Mouse (Mus musculus) layer of hippocampus, postnatal 25 days (tissue): Measurements from ENCODE around the gene Tpk1. TPM values are rescaled to one million over a fixed set of nuclear protein-coding genes. Genes with fewer than 3 reads are reported as not detected.
"Not testable (repeated sequence)": the region's sequence is repeated elsewhere in the genome, so short reads cannot be mapped to it uniquely, and the experiment has no call there.

ENCODE experiments used
- DNase-seq, 2 experiments: peaks; one replicate each; pipeline ENCODE4 v3.0.0; 2022; ENCODE audit warnings: mixed read lengths in 2 of 2, low spot score in 1 of 2; ENCODE audit errors: extremely low spot score in 1 of 2
- total RNA-seq, 2 experiments: library from RNA; stranded (reverse); gene quantifications; 2 replicates each; pipeline ENCODE4 v1.2.3; 2021

Gene Tpk1
- total RNA-seq, 2 experiments from 2014 or later: 2.1 to 3.2 TPM

- no peak for DNase-seq
These were observed 134.1 kb downstream of the Tpk1 start for GRCm38 (mm10) chr6:43531996-43532395.

GRCm38 (mm10) chr6:43528996-43529395, 137.1 kb downstream of the Tpk1 start:
- no peak for DNase-seq

DNA sequence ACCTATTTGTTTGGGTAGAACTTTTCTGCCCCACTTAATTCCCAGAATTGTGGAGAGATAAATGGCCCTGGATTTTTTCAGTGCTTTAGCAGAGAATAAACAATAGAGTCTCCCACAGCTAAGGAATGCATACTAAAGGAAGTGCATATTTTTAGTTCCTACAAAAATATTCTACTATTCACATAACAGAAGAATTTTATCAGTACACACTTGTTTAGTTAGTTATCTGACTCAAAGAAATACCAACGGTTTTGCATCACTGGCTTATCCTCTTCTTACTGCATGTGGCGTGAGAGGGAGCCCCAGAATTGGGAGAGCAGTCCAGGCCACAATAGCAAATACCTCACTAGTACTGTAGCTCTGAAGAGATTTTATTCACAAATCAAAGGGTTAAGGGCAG, 141.1 kb downstream of the Tpk1 start:
- no peak for DNase-seq

- no peak for DNase-seq
These were observed 144.0 kb downstream of the Tpk1 start for GRCm38 (mm10) chr6:43522046-43522445.

DNA sequence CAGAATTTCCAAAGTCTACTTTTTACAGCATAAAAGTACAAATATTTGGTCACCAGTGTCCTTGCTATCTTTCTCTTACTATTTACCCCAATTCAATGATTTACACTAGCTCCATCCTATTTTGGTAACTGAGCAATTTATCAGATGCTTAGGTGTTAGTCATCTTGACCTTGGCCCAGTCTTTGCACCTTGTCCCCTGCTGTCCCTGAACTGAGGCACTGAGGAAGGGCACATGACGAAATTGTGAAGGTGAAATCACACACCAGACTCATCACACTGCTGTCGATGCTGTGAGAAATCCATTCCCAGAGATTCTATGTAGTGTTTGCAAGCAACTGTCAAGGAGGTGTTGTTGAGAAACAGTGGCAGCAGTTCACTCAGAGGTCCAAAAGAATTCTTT, 145.9 kb downstream of the Tpk1 start:
- DNase-seq: no peak

- no peak for DNase-seq
These were observed 147.7 kb downstream of the Tpk1 start for GRCm38 (mm10) chr6:43518378-43518777.

DNA sequence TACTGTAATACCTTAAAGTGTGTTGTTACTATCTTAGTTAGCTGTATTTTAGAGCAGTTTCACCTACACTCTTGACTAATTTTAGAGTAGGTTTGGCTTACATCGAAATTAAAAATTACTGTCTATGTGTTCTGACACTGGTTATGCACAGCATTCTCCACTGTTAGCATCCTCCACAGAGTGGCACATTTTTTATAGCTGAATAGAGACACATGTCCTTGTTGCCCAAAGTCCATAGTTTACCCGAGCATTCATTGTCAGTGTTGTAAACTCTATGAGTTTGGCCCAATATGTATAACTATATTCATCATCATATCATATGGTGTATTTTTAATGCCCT, 148.8 kb downstream of the Tpk1 start:
- no peak for DNase-seq

GRCm38 (mm10) chr6:43516593-43517315, 149.3 kb downstream of the Tpk1 start:
- DNase-seq: no peak

GRCm38 (mm10) chr6:43506686-43507385, 159.2 kb downstream of the Tpk1 start:
- not testable (repeated sequence) for DNase-seq

DNA sequence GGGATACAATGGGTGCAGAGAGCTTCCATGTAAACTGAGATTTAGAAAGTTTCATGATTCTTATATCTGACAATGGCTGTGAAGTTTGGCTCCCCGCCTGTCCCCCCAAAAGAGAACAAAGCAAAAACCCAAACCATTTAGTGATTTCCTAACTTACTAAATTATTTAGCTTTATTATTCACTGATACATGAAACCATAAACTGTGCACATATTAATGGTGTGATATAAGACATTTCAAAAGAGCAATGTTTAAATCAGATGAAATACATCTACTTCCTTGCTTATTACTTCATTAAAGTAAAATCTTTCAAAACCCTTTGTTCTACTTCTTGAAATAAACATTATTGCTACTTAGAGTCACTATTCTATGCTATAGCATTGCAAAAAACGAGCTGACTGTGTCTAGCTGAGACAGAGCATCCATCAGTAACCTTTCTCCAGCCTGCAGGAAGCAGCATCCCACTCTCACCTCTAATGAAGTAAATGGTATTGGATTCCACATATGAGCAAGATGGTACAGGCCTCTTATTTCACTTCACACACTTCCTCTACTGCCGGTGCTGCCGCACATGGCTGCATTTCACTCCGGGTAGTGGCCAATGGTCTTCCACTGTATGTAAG, 161.4 kb downstream of the Tpk1 start:
- no peak for DNase-seq

- no peak for DNase-seq
These were observed 173.7 kb downstream of the Tpk1 start for GRCm38 (mm10) chr6:43492367-43492766.

DNA sequence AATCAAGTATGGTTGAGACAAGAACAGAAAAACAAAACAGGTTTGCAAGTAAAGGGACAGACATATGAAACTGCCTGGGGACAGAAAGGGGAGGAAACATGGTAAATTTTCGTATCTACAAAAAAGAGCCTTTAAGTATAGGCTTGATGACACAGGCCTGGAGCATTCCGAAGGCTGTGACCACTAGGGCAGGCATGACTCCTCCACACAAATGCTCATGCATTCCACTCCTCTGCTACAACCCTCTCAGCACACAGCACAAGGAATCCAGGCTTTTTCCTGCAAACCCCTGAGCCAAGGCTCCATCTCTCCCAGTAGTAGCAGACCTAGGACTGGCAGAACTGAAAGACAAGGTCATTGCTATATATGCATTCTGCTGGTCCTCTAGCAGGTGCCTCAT, 179.4 kb downstream of the Tpk1 start:
- DNase-seq: no peak

DNA sequence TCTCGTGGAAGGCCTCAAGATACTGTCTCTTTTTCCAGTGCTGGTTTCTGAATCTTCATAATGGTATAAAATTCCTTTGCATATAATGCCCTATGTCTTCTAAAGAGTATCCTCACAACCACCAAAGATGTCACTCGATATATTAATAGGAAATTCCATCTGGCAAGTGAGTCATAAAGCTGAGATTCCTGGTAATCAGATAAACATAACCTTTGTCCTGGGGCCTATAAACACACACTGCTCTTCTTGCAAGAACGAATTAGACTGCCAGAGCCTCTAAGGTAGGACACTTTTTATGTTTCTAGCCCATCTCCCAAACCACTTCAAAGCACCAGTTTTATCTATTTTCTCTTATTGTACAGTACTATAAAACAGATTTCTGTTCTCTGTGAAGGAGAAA, 185.4 kb downstream of the Tpk1 start:
- no peak for DNase-seq

DNA sequence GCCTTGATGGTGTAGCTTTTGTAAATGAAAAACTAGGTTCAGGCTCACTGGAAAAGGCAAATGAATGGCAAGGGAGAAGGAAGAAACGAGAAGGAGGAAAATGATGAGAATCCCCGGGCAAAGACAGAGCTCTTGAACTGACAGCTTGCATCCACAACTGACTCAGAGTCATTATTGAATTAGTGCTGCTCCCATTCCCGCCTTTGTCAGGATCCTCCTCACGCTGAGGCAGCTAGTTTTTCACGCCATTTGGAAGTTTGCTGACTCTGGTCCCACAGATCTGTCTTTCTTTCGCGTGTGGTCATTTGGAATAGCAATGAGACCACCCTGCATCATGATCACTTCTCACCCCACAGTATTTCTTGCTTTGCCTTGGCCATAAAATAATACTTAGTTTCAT, 187.3 kb downstream of the Tpk1 start:
- DNase-seq: no peak

GRCm38 (mm10) chr6:43476406-43476805, 189.7 kb downstream of the Tpk1 start:
- DNase-seq: no peak

DNA sequence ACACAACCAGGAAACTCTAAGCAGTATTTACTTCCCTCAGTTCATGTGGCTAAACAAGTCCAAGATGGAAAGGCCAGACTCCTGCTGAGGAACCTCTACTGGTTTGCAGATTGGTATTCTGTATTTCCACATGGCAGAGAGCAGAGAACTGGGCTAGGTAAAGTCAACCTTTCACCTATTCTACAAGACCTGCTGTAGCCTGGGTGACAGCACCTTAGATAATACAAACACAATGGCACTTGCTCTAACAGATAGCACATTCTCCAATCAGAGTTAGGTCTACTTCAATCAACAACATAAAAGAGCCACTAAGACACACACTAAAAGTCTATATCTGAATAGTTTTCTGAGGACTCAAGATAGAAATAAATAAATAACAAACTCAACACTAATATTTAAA, 190.2 kb downstream of the Tpk1 start:
- no peak for DNase-seq

DNA sequence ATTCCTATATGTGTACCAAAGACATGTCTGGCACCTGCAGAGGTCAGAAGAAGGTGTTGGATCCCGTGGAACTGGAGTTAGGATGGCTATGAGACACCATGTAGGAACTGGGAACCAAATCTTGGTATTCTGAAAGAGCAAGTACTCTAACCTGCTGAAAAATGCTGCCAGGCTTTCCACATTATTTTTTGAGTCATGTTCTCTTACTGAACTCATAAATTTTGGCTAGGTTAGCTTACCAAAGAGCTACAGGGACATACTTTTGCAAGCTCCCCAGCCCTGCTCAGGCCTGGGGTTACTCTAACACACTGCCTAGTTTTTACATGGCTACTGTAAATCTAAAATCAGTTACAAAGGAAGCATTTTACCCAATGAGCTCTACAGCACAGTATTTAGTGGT, 194.5 kb downstream of the Tpk1 start:
- no peak for DNase-seq

DNA sequence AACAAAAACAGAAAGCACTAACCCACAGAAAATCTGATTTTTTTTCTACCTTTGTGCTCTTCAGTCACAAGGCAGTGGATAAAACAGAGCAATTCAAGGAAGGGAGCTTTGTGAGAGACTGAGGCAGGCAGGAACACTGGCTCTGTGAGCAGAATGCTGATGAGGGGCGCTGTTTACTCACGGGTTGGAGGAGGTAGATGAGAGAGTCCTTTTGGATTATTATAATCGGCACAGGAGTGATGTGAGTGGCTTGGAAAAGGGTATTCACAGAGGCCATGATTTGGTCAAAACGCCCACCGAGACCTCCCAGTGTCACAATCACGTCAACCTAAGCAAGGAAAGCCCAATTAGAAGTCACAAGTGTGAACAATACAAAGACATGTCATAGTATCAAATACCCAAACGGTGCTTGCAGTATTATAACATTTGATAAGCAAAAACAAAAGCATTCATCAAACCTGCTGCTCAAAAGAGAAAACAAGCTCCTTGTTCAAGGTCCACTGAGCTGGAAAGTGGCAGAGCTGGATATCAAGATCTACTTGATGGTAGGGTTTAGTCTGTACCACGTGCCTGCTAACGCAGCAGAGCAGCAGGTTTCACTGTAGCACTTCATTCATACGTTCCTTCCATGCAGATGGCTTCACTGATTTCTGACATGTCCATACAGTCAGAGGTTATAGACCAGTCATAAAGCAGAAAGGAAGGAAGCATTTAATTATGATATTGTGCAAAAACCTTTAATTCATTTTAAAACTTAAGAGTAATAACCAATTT, 197.1 kb downstream of the Tpk1 start:
- DNase-seq: no peak

GRCm38 (mm10) chr6:43462849-43463369, 203.2 kb downstream of the Tpk1 start:
- no peak for DNase-seq

DNA sequence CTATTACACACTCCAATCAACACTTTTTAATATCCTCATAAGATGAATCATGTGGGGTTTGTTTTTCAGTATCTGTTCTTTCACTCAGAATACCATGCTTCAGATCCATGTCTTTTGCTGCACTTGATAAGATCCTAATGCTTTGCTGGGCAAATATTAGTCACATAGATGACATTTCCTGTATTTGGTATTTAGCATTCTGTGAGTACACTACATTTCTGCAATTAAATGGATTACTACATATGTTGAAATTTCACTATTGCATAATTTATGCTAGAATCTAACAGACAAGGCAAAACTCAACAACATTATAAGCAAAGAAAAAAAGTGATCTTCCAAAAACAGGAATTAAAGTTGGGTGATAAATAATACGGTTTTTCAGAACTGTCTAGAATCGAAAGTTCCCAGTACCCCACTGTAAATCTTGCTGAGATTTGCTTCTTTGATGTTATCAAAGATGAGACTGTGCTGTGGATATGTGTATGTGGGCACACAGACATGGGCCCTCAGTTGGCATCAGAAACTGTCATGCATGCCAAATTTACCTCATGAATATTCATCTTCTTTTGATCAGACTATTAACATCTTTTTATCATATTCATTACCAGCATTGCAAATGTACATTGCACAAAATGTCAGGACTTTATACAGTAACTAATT, 203.8 kb downstream of the Tpk1 start:
- DNase-seq: no peak
